Mouse (Mus musculus): Measurements from ENCODE around the gene Rapgefl1. TPM values are rescaled to one million over a fixed set of nuclear protein-coding genes. Genes with fewer than 3 reads are reported as not detected.

Gene Rapgefl1
- 2.2 and 2.7 TPM in 2 replicates for polyA plus RNA-seq (2012; rRNA removed)

- Histone ChIP-seq H3K36me3 (ENCODE audit: control insufficient read depth, insufficient read depth, low read length) (peaks cover 2% of the 10 kb centered on the region), H3K27me3 (ENCODE audit: control insufficient read depth, insufficient read depth, low read length) (no peaks in the 10 kb centered on the region), H3K4me1 (ENCODE audit: control insufficient read depth, insufficient read depth, low read length) (peaks cover 6% of the 10 kb centered on the region; the same call in 1 of the 2 replicates), H3K4me3 (ENCODE audit: control insufficient read depth, low read depth, low read length) (peak within 1 kb of the TSS; percentile 85), H3K27ac (ENCODE audit: control insufficient read depth, insufficient read depth, low read depth, low read length) (no peak within 1 kb of the TSS)
- no peak for TF ChIP-seq CTCF (IDR thresholded peaks at IDR 0.05; ENCODE audit: control insufficient read depth, insufficient read depth, insufficient replicate concordance, low read depth, low read length)
These were observed at the start of gene Rapgefl1 for GRCm38 (mm10) chr11:98836651-98837141. Gene Rapgefl1 (plus strand): TSS chr11:98836785.

DNA sequence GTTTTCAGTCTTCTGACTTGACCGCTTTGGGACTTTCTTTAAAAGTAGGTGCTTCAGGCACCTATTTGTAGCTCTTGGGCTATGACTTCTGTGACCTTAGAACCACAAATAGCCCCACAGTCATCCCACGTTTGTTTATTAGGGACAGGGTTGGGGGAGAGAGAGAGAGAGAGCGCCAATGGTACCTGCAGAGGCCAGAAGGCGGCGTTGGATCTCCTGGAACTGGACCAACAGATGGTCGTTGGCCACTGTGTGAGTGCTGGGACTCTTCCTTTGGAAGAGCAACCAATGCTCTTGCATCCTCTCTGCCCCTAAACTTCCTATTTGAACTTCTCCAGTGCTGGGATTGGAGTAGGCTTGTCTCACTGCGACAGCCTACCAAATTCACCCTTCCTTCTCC is 49.4 kb upstream of the Rapgefl1 start:
- Histone ChIP-seq H3K4me3 (ENCODE audit: control insufficient read depth, low read depth, low read length) (no peak overlapping the region), H3K4me1 (ENCODE audit: control insufficient read depth, insufficient read depth, low read length) (peaks cover 26% of the 10 kb centered on the region), H3K27me3 (ENCODE audit: control insufficient read depth, insufficient read depth, low read length) (no peaks in the 10 kb centered on the region), H3K36me3 (ENCODE audit: control insufficient read depth, insufficient read depth, low read length) (no peaks in the 10 kb centered on the region), H3K27ac (ENCODE audit: control insufficient read depth, insufficient read depth, low read depth, low read length) (no peak overlapping the region)
- TF ChIP-seq CTCF (IDR thresholded peaks at IDR 0.05; ENCODE audit: control insufficient read depth, insufficient read depth, insufficient replicate concordance, low read depth, low read length) (no peak), POLR2A (IDR thresholded peaks at IDR 0.05; ENCODE audit: control insufficient read depth, low read depth, low read length) (no peak)

DNA sequence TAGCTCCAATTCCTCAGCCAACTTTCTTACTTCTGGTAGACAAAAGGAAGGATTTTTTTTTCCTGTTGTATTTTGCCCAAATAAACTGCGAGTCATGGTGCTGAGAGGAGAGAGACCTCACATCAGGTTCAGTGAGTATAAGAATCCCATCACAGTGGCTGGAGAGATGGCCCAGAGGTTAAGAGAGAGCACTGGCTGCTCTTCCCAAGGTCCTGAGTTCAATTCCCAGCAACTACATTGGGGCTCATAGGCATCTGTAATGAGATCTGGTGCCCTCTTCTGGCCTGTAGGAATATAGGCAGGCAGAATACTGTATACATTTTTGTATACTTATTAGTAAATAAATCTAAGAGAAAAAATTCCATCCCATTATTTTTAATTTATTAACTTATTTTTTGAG is 48.9 kb upstream of the Rapgefl1 start:
- H3K4me3 ChIP-seq (ENCODE audit: control insufficient read depth, low read depth, low read length), result no peak overlapping the region
- no peak overlapping the region for H3K27ac ChIP-seq (ENCODE audit: control insufficient read depth, insufficient read depth, low read depth, low read length)
- TF ChIP-seq CTCF (IDR thresholded peaks at IDR 0.05; ENCODE audit: control insufficient read depth, insufficient read depth, insufficient replicate concordance, low read depth, low read length) (no peak), POLR2A (IDR thresholded peaks at IDR 0.05; ENCODE audit: control insufficient read depth, low read depth, low read length) (no peak)
- H3K27me3 ChIP-seq (ENCODE audit: control insufficient read depth, insufficient read depth, low read length), result no peaks in the 10 kb centered on the region
- H3K36me3 ChIP-seq (ENCODE audit: control insufficient read depth, insufficient read depth, low read length), result no peaks in the 10 kb centered on the region
- peaks cover 24% of the 10 kb centered on the region for H3K4me1 ChIP-seq (ENCODE audit: control insufficient read depth, insufficient read depth, low read length)

GRCm38 (mm10) chr11:98788139-98788538 is 48.4 kb upstream of the Rapgefl1 start:
- Histone ChIP-seq H3K27me3 (ENCODE audit: control insufficient read depth, insufficient read depth, low read length) (no peaks in the 10 kb centered on the region), H3K36me3 (ENCODE audit: control insufficient read depth, insufficient read depth, low read length) (no peaks in the 10 kb centered on the region), H3K27ac (ENCODE audit: control insufficient read depth, insufficient read depth, low read depth, low read length) (no peak overlapping the region), H3K4me1 (ENCODE audit: control insufficient read depth, insufficient read depth, low read length) (peaks cover 19% of the 10 kb centered on the region), H3K4me3 (ENCODE audit: control insufficient read depth, low read depth, low read length) (no peak overlapping the region)
- no peak for TF ChIP-seq CTCF (IDR thresholded peaks at IDR 0.05; ENCODE audit: control insufficient read depth, insufficient read depth, insufficient replicate concordance, low read depth, low read length)

- Histone ChIP-seq H3K27me3 (ENCODE audit: control insufficient read depth, insufficient read depth, low read length) (no peaks in the 10 kb centered on the region), H3K4me3 (ENCODE audit: control insufficient read depth, low read depth, low read length) (peak overlapping the region; percentile 85), H3K36me3 (ENCODE audit: control insufficient read depth, insufficient read depth, low read length) (no peaks in the 10 kb centered on the region), H3K4me1 (ENCODE audit: control insufficient read depth, insufficient read depth, low read length) (peaks cover 16% of the 10 kb centered on the region), H3K27ac (ENCODE audit: control insufficient read depth, insufficient read depth, low read depth, low read length) (peak overlapping the region; percentile 84)
- TF ChIP-seq CTCF (IDR thresholded peaks at IDR 0.05; ENCODE audit: control insufficient read depth, insufficient read depth, insufficient replicate concordance, low read depth, low read length) (peak; percentile 39; the same call in 1 of the 2 replicates), POLR2A (IDR thresholded peaks at IDR 0.05; ENCODE audit: control insufficient read depth, low read depth, low read length) (peak; percentile 37; the same call in 1 of the 2 replicates)
These were observed 47.9 kb upstream of the Rapgefl1 start for GRCm38 (mm10) chr11:98788550-98789218.

DNA sequence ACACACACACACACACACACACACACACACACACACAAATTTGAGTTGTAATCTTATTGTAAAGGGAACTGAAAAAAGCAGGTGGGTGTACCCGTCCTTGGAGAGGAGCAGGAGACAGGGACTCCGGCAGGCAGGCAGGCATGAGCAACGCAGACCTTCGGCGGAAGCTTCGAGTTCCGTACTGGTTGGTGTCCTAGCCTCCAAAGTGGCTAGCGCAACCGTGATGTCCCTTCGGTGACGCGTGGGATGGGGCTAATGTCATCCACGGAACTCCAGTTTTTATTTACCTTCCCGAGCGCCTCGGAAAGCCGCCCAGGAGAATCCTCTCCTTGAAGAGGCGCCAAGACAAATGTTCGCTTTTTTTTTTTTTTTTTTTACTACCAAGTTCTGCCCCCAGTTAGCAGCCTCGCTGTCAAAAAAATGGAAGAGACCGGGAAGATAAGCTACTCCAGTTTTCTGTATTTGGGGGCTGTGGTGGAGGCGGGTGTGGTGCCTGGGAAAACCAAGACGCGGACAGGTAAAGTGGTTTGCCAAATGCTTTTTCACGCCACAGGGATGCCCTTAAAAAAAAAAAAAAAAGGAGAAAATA is 47.3 kb upstream of the Rapgefl1 start:
- Histone ChIP-seq H3K27me3 (ENCODE audit: control insufficient read depth, insufficient read depth, low read length) (no peaks in the 10 kb centered on the region), H3K27ac (ENCODE audit: control insufficient read depth, insufficient read depth, low read depth, low read length) (peak overlapping the region; percentile 75), H3K4me1 (ENCODE audit: control insufficient read depth, insufficient read depth, low read length) (peaks cover 16% of the 10 kb centered on the region), H3K4me3 (ENCODE audit: control insufficient read depth, low read depth, low read length) (peak overlapping the region; percentile 85), H3K36me3 (ENCODE audit: control insufficient read depth, insufficient read depth, low read length) (no peaks in the 10 kb centered on the region)
- TF ChIP-seq CTCF (IDR thresholded peaks at IDR 0.05; ENCODE audit: control insufficient read depth, insufficient read depth, insufficient replicate concordance, low read depth, low read length), result no peak
- no peak for TF ChIP-seq POLR2A (IDR thresholded peaks at IDR 0.05; ENCODE audit: control insufficient read depth, low read depth, low read length)

DNA sequence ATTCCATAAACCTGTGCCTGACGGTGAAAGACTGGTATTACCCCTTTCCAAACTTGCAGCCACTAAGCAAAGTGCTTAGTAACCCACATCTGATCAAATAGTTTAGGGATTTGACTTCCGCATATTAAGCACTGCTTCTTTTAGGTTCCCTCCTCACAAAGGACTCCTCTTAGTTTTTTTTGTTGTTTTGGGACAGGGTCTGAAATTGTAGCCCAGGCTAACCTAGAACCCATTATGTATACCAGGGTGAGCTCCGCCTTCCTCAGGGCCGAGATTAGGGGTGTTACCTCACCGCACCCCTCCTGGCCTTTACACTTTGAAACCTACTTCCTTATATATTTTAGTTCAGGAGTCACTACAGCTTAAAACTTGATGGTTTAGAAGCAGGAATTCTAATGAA is 46.8 kb upstream of the Rapgefl1 start:
- no peak for TF ChIP-seq POLR2A (IDR thresholded peaks at IDR 0.05; ENCODE audit: control insufficient read depth, low read depth, low read length)
- peaks cover 16% of the 10 kb centered on the region for H3K4me1 ChIP-seq (ENCODE audit: control insufficient read depth, insufficient read depth, low read length)
- no peaks in the 10 kb centered on the region for H3K27me3 ChIP-seq (ENCODE audit: control insufficient read depth, insufficient read depth, low read length)
- no peak overlapping the region for H3K27ac ChIP-seq (ENCODE audit: control insufficient read depth, insufficient read depth, low read depth, low read length)
- H3K36me3 ChIP-seq (ENCODE audit: control insufficient read depth, insufficient read depth, low read length), result no peaks in the 10 kb centered on the region
- no peak overlapping the region for H3K4me3 ChIP-seq (ENCODE audit: control insufficient read depth, low read depth, low read length)
